Mouse (Mus musculus): Measurements from ENCODE around the gene Dner. TPM values are rescaled to one million over a fixed set of nuclear protein-coding genes. Genes with fewer than 3 reads are reported as not detected.

Dner gene
- total RNA-seq, 2 experiments from 2014 or later: 0.47 to 0.90 TPM

DNA sequence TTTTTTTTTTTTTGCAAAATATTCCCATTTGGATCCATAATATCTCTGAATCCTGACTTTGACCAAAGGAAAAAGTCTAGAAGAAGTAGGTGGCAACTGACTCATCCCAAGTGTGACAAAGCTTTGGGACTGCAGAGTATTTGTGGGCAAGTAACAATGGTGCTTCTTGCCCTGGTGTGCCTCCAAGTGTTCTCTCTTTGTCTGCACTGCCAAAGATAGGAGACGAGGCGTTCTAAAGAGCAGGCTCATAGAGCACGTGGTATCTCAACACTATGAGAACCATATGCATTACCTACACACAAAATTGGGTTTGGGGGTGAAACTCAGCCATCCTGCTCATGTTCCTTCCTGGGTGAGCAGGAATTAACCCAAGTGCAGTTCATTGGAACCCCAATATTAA lies 221.7 kb downstream of the Dner start:
- intact Hi-C loops (cut with DNase I; ENCODE audit: low total_unique reads): no loop called here
- no peak for DNase-seq

DNA sequence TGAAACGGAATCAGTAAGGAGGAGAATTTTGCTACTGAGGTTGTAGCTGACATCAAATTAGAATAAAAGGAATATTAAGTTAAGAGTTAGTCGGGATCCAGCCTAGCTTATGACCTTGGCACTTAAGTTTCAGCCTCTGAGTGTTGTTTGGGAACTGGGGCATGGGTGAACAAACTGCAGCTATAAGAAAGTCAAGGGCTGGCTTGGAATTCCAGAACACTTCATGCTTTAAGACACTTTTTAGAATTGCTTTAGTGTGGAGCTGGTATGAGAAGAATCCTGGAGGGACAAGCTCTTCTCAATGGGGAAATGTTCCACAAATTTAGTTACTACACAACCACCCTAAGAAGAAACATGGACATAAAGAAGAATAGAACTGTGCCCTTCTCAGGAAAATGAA lies 223.8 kb downstream of the Dner start:
- intact Hi-C loops (cut with DNase I; ENCODE audit: low total_unique reads): no loop called here
- no peak for DNase-seq

DNA sequence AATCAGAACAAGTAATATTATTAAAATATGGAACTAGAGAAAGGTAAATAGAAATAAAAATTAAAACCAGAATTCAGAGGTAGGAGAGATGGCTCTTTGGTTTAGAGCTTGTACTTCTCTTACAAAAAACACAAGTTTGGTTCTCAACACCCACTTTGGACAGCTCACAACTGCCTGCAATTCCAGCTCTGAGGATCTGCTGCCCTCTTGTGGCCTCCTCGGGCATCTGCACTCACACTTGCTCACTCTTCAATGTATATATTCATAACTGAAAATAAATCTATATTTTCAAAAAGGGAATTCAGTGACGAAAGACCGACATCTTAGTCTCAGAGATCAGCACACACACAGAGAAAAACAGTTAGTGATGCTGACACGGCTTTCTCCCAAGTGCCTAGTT lies 225.7 kb downstream of the Dner start:
- intact Hi-C loops (cut with DNase I; ENCODE audit: low total_unique reads): no loop called here
- no peak for DNase-seq

DNA sequence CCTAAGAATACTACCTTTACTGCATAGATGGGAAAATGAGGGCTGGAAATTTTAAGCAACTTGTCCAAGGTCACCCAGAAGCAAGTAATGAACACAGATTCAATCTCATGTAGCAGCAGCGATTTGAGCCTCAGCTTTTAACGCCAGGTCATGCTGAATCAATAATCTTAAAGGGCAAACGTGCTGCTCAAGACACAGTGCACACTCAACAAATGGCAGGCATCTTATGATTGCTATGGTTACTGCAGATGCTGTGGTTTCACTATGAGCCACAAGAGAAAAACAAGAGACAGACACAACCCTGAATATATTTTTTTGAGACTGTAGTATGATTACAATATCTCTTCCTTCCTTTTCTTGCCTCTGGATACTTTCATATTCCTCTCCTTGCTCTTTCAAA lies 228.4 kb downstream of the Dner start:
- intact Hi-C loops (cut with DNase I; ENCODE audit: low total_unique reads): no loop called here
- no peak for DNase-seq

DNA sequence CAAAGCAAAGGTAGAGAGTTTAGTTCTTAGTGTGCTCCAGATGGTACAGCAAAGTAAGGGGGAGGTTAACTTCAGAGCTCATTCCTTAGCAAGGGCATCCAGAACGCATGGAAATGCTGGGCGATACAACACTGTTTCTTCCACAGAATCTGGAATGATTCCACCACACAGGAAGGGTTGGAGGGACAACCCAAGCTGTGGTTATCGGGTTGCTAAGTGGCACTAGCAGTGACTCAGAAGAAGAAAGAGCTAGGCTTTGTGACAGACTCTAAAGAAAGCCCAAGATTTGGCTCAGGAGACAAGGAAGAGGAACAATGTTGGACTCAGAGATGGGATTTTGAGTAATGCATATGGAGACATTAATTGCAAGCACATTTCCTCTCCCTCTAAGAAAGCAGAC lies 231.3 kb downstream of the Dner start:
- intact Hi-C loops (cut with DNase I; ENCODE audit: low total_unique reads): no loop called here
- no peak for DNase-seq

DNA sequence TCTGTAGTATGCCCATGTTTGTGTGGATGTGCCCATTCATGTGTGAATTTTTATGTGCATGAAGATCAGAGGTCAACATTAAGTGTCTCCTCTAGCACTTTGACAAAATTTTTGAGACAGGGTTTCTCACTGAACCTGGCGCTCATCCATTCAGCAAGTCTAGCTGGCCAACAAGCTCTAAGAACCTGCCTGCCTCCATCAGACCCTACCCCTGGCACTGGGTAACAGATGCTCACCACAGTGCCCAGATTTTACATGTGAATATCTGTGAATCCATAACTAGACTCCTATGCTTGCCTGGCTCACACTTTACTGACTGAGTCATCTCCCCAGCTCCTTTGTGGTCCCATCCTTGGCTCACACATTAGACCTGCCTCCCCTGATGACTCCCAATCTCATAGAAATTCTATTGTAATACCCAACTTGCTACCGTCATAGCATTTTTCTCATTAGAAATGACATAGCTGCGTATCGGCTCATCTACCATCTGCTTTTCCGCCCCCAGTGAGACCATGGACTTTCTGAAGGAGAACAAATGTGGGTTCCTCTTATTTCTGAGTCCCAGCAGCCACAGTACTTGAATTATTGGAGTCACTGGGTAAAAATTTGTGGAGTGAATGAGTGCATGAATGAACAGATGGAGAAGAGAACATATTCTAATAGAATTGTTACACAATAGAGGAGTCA lies 231.9 kb downstream of the Dner start:
- intact Hi-C loops (cut with DNase I; ENCODE audit: low total_unique reads): no loop called here
- DNase-seq: no peak

DNA sequence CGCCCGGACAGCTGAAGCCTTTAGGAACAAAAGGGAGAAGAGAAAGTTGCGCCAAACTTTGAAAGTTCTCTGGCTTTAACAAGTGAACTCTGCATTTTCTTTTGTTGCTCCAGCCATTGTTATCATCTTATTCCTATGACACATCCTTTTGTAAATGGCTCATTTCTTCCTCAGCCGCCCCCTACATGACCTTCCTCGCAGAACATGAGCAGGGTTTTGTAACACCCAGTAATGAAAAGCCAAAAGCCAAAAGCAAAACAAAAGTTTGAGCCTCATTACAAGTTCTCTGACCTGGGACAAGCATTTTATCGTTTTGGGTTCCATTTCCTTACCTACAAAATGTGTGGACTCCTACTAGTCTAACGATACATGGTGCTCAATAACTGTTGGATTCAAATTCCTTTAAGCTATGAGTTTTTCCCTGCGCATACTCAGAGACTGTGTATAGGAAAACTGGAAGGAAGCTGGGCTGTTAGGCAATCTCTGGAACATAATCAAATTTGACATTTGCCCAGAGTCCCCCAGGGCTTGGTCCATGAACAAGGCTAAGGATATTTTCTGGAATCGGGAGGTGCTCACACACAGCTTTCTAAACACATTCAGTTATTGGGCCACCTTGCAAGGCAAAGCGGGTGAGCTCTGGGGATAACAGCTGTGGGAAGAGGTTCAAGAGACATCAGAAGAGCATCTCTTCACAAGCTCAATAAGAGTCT lies 246.3 kb downstream of the Dner start:
- intact Hi-C loops (cut with DNase I; ENCODE audit: low total_unique reads): no loop called here
- peak; percentile 14 for DNase-seq

DNA sequence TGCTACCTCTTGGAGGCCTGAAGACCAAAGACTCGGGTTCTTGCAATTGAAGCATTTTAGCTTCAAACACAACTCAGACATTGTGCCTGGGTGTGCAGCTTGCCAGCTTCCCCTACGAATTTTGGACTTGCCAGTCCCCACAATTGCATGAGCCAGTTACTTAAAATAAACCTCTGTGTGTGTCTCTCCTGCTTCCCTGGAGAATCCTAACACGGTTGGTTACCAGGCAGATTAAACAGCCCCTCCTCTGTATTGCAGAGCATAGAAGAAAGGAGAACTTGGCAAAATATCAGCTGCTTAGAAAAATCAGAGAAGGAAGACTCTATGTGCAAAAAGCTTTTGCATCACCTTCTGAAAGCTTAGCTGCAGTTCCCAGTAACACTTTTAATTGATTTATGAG lies 252.4 kb downstream of the Dner start:
- intact Hi-C loops (cut with DNase I; ENCODE audit: low total_unique reads): no loop called here
- no peak for DNase-seq

DNA sequence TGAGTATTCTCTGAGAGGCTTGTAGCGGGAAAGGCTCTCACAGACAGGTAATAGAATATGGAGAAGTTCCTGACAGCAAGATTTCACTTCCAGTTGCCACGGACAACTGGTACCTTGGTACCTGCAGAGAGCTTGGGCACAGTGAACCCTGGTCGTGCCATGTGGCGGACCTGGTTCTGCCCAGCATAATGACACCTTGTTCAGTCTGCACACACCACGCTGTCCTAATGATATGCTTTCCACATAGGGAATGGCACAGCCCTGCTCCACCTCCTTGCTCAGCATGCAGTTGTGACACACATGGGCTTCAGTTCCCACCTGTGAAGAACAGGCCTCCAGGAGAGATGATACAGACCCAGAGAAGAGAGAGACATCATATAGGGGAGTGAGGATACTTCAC lies 253.0 kb downstream of the Dner start:
- no peak for DNase-seq
- intact Hi-C loops (cut with DNase I; ENCODE audit: low total_unique reads): no loop called here

DNA sequence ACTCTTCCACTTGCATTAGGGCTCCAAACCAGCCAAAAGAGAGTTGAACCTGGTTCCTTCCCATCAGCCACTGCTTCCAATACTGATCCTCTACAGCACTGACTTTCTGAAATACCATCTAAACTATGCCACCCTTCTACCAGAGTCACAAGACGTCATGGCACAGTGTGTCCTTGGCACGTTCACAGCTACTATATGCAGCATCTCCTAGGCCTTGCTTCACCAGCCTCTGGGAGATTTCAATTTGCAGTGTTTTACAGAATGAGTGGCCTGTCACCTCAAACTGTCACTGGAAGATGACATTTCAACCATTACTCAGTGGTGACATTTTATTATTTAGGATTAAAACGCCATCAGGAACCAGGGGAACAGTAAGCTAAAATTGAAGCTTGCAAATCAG lies 254.6 kb downstream of the Dner start:
- intact Hi-C loops (cut with DNase I; ENCODE audit: low total_unique reads): no loop called here
- DNase-seq: no peak

DNA sequence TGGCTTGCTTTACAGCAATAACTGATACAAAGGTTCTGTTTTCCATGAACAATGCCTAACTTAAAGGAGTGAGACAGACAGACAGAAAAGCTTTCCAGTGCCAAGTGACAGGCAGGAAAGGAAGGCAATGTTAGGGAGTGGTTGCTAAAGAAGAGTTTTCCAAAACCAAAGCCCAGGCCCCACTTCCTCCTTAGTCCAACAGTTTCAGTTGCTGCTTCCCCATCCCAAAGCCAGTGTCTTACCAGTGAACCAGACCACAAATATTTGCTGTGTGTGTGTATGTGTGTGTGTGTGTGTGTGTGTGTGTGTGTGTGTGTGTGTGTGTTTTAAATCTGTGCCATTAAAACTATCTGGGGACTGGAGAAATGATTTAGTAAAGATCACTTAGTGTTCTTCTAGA lies 258.5 kb downstream of the Dner start:
- no peak for DNase-seq
- intact Hi-C loops (cut with DNase I; ENCODE audit: low total_unique reads): no loop called here

DNA sequence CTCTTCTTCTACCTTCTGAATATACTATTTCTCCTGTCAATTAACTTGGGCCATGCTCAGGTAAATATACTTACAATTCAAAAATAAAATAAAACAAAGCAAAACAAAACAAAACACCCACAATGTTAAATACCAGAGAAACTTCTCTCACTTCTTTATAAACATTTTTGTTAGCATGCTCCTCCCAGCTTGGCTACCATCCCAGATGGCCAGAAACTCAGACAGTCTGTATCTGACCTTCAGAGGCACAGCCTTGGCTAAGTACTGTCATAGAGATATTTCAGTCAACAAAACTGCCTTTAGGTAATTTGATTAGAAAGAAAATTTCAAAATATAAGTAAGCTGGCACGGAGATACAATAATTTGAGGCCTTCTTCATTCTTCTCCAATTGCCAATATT lies 259.7 kb downstream of the Dner start:
- intact Hi-C loops (cut with DNase I; ENCODE audit: low total_unique reads): no loop called here
- no peak for DNase-seq

DNA sequence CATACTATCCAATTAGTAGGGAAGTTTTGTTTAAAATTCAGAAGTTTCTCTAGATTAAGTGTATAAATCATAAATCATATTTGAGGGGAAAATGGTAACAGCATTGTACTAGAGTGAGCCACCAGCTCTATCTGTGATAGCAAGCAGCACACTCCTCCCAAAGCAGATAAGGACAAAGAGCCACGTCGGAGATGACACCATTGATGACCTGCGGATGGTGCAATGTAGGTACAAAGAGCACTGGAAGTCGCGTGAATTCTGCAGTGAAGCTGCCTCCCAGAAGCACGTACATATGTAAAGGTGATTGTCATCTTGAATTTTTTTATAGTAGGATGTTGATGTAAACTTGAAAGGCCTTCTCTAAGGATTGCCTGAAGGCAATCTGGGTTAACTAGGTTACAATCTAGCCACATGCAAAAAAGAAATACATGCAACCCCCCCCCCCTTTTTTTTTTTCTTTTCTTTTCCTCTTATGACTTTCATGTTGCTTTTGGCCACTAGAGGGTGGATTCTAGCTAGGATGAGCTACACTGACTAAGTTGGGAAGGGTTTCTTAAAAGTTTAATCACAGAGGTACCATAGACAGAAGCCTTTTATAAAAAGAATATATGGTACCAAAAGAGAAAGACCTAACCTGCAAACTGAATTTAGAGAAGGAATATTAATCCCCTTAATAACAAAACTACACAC lies 262.6 kb downstream of the Dner start:
- no peak for DNase-seq
- intact Hi-C loops (cut with DNase I; ENCODE audit: low total_unique reads): loop anchor here (5.0 kb wide), 1 partner anchor 149 kb away; no protein-coding TSS in a partner anchor

DNA sequence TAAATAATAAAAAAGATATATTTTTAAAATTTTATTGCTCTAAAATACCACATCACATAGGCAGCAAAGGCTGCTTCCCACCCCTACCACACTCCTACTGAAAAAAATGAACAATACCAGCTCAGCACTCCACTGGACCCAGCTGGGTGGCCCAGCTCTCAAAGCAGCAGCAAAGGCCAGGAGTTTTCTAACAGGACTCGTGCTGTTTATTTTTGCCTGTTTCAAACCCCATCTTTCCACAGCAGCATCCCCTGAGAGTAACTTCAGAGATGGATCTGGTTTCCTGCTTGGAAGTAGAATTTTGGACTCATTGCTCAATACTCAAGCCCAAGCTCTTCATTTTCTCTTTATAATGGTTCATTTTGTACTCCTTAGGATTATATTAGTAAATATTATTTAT lies 263.7 kb downstream of the Dner start:
- no peak for DNase-seq
- intact Hi-C loops (cut with DNase I; ENCODE audit: low total_unique reads): loop anchor here (5.0 kb wide), 1 partner anchor 150 kb away; no protein-coding TSS in a partner anchor

DNA sequence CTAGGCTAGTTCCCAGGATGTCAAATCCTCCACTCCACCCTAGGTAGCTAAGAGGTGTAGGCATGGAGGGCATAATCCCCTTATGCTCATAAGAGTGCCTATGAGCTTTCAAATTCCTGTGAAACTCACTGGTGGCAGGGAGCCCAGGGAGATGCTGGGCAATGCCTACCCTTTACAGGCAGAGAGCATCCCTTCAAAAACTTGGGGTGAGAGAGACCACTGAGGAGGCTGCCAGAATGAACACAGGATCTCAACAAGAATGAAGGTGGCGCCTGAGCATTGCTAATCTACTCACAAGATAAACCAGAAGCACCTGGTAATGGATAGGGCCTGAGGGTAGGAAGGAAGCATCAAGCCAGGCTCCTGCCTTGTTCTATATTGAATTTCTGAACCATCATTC lies 267.7 kb downstream of the Dner start:
- intact Hi-C loops (cut with DNase I; ENCODE audit: low total_unique reads): no loop called here
- no peak for DNase-seq

DNA sequence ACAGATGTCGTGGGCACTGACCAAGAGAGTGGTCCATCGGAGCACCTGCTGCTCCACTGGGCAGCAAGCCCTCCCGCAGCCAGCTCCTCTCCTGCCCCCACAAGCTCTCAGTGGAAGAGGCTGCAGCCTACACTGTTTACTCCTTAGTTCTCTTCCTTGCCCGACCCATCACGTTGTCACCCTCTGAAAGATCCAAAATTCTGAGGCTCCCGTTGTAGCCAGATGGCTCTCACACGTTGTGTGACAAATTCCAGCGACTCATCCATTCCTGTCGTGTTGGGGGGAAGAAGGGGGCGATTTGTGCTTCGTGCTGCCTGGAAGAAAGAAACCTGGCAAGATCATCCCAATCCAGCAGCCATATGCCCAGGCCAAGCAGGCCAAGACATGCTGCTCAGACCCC lies 268.3 kb downstream of the Dner start:
- no peak for DNase-seq
- intact Hi-C loops (cut with DNase I; ENCODE audit: low total_unique reads): no loop called here

DNA sequence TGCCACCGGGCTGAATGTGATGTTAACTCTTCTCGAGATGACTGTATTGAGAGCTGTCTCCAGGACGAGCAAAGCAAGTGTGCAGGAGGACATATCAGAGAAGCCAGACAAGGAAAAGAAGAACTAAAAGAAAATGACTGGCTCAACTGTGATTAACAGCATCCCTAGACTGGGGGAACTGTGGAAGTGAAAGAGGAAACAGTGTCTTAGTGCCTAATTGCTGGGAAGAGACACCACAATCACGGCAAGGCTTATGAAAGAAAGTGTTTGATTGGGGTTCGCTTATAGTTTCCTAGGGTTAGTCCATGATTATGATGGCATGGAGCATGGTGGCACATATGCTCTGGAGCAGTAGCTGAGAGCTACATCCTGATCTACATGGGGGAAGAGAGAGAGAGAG lies 269.3 kb downstream of the Dner start:
- no peak for DNase-seq
- intact Hi-C loops (cut with DNase I; ENCODE audit: low total_unique reads): no loop called here

DNA sequence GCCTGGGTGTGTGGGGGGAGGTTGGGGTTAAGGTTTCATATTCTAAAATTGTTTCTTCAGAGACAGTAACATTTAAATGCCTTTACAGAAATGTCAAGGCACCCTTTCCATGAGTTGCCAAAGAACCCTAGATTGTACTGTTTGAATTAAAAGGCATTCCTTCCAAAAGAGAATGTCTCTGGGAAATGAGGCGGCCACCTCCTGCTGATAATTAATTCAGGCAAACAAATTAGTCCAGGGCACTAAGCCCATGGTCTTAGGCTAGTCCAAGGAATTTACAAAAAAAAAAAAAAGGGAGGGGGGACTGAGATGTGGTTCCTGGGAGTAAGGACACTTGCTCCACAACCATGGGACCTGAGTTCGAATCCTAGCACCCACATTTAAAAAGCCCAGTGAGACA lies 273.1 kb downstream of the Dner start:
- no peak for DNase-seq
- intact Hi-C loops (cut with DNase I; ENCODE audit: low total_unique reads): no loop called here

DNA sequence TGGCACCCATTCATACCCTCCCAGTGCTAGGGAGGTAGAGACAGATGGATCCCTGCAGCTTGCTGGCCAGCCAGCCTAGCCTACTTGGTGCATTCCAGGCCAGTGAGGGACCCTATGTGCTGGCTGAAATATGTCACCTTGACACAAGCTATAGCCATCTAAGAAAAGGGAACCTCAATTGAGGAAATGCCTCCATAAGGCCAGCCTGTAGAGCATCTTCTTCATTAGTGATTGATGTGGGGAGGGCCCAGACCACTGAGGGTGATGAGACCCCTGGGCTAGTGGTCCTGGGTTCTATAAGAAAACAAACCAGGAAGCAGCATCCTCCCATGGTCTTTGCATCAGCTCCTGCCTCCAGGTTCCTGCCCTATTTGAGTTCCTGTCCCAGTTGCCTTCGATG lies 274.2 kb downstream of the Dner start:
- DNase-seq: no peak
- intact Hi-C loops (cut with DNase I; ENCODE audit: low total_unique reads): no loop called here

DNA sequence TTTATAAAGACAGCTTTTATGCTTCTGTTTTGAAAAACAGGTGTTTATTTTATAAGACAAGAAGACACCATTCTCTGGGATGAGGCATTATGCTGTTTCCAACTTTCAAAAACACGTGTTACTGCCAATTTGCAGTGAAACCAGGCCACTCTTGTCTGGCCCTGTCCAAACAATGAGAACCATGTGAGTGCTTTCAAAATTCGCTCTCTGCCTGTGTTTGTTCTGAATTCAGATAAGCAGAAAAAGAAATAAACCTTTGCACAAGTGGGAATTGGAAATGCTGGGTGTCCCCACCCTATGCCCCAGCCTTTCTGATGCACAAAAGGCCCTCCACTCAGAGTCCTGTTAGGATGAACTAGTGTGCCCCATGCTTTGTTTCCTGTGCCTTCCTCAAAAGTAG lies 276.6 kb downstream of the Dner start:
- no peak for DNase-seq
- intact Hi-C loops (cut with DNase I; ENCODE audit: low total_unique reads): no loop called here

DNA sequence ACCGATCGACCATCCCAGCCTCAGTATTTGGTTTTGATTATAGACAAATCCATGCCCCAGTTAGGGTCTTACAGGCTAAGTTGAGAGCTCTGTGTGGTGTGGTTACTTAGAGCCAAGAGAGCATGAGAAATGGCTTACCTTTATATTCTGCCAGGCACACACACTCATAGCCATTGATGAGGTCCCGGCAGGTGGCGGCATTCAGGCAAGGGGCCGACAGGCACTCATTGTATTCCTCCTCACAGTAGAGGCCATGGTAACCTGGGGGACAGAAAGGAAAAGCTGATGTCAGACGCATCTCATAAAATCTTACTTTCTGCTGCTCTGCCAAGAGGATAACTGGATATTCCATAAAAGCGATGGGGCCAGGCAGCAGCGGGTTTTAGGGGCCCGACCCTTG lies 277.5 kb downstream of the Dner start:
- no peak for DNase-seq
- intact Hi-C loops (cut with DNase I; ENCODE audit: low total_unique reads): no loop called here

Data from gastrocnemius, postnatal 14 days (tissue).